Mouse (Mus musculus) cerebellum, adult 18-20 months (tissue): ENCODE measurements around the gene Sec14l2.
"Not testable (repeated sequence)": the region's sequence is repeated elsewhere in the genome, so short reads cannot be mapped to it uniquely, and the experiment has no call there.

Experiments used
- DNase-seq, 2 experiments: peaks; one replicate each; pipeline ENCODE4 v3.0.0; 2021

Sec14l2 gene

DNA sequence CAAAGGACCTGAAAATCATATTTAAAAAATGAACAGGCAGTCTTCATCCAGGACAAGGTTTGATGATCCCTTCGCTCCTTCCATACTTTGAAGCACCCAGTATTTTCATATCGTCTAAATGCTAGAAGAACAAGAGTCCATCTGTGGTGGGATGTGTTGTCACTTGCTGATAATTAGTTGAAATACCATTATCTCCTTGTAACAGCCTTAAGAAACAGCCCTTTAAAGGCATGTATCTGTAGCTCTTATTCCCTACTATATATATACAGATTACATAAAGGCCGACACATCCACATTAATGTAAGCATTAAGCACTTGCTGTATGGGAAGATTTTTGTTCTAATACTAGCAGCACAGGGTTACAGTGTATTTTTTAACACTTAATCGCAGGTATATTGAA is 5.2 kb upstream of the Sec14l2 start:
- DNase-seq = not testable (repeated sequence)

DNA sequence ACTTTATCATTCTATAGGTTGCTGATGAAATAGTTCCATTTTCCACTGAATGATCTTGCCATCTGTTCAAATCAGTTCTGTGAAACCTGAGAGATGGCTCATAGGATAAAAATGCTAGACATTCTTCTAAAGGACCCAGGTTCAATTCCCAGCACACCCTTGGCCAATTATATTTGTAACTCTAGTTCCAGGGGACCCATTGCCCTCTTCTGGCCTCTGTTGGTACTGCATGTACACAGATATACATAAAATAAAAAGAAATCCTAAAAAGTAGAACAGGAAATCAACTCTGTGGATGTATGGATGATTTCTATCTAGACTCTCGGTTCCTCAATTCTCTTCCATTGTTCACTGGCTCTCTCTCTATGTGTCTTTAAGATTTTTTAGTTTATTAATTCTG is 3.8 kb upstream of the Sec14l2 start:
- no peak for DNase-seq

DNA sequence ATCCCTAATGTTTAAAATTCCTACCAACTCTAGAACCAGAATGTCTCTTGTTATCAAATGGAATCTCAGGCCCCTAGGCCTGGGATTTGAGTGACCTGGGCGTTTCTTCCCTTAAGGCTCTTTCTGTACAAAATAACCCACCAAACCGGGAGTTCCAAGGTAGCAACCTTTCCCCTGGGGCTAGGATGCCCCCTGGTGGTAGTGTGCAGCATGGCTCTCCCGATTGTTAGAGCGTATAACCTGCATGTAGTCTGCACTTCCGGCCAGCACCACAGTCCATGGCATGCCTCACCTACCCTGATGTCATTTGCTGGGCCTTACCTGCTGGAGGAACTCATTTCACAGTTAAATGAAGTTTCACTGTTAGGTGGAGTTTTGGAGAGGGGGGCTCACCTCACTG is 707 bp upstream of the Sec14l2 start:
- DNase-seq = no peak

DNA sequence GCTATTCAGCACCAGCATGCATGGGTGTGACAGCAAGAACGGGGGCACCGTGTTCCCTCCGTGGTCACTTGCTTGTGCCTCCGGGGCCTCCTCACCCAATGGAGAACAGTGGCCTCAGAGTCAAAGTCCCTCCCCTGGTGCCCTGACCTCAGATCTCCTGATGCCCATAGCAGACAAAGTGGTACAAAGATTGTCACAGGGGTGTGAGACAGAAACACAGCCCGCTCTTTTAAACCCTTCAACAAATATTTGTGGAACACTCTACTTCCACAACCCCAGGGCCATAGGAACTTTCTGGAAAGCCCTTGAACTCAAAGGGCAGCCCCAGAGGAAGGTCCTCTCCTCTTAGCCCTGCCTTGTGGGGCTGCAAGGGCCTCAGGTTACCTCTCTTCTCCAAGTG is 989 bp downstream of the Sec14l2 start:
- no peak for DNase-seq

DNA sequence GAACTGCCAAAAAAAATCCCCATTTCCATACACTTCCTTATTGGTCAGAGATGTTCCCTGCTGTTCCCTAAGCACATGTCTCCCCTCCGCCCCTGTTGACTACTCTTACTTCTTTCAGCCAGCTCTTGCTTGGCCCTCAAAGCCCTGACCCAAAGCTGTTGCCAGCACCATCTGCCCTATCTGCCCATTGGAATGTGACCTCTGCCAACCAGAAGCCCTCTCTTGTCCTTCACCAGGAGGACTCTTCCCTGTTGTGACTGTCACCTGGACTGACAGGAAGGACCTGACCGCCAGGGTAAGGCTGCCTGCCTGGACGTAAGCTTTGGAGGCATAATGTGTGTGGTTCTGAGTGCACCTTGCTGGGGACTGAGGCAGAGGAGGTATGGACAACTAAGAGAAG is 1.5 kb downstream of the Sec14l2 start:
- no peak for DNase-seq

DNA sequence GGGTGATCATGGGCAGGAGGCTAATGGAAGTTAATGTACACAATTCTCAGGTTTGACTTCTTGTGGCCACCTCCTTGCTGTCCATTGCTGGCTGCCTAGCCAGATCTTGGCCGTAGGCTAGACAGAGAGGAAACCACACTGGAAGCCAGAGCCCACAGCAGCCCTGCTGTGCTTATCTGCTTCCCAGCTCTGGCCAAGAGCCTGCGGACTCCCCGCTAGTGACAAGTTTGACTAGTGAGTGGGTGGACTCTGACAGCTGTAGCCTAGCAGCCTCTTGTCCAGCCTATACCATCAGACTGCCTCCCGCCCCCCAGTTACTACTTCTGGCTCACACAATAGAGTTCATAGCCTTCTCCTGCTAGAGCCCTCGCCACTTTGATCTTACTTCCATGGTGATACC is 3.6 kb downstream of the Sec14l2 start:
- no peak for DNase-seq

DNA sequence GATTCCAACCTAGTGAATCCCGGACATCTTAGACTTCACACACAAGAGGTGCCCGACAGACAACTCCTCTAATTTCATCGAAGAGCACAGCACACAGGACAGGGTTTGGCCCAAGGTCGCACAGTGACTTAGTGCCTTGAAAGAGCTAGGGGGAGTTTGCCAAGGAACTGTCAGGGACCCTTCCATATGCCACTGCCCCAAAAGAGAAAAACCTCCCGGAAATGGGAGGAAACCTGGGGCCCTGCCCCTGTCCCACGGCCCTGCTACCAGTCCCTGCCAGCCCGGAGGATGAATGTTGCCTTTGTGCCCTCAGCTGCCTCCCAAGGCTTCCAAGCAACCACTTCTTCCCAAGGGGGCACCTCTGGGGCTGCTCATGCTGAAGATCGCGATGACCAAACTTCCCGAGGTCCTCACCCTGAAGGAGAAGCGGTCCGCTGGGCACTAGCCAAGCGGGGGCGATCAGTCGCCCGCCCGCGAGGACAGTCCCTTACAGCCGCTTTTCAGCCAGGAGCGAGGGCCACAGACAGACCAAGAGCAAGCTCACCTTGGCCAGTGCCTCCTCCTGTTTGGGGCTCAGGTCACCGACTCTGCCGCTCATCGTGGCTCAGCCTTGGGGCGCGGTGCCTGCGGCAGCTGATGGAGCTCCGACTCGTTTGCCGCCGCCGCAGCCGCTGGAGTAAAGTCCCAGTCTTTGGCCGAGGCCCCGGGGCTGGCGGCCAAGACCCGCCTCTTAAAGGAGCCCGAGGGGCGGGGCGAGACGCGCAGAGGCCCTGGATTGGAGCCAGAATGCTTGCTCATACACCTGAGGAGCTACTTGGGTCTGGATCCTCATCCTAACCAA is 4.9 kb downstream of the Sec14l2 start:
- peak; percentile 77 to 85 for DNase-seq

DNA sequence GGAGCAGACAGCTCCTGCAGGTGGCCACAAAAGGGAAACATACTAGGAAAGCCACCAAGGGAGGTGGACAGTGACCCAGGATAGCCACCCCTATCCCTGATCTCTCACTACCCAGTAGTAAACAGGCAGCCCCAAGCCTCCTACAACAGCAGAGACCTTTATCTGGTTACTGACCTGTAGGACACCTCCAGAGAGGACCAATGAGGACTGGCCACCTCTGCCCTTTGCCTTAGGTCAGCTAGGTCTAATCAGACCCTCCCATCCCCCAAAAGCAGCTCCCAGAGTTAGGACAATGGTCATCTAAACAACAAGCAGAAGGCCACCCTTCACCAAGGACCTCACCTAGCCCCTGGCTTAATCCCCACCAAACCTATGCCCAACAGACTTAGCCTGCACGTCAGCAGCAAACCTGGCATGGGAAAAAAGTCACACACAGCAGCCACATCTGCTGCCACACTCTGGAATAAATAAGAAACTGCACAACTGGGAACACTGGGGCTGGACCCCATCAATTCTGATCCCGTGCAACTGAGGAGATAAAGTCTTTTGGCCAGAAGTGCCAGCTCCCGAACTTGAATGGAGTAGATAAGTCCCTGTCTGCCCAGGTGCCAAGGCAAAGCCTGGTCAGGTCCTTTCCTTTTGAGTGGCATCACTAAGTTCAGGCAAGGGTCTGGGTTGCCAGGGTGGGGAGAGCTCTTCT is 5.7 kb downstream of the Sec14l2 start:
- DNase-seq = no peak

DNA sequence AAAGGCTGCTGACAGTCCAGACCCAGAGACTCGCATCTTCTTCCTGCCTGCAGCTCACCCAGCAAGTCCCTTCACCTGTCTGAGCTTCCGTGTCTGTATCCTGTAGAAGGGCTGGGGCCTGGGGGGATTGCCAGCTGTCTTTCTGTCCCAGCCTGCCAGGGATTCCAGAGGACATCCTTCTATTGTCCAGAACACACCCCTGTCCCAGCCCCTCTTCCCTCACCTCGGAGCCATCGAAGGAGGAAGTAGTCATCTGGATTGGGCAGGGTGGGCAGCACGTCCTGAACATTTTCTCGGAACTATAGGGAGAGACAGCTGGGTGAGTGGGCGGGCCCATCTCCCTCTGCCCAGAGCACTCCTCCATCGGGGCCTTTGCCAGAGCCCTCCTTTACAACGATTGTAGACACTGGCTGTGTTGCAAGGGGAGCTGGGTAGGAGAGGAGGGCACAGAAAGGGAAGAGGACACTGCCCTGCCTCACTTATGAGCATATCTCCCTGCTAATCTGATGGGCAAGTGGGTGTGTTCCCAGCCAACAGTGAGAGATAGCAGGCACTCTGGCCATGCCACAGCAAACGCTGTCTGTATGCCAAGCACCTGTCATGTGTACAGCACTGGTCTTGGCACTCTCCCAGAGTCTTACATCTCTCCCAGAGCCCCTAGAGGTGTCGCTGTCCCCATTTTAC is 6.6 kb downstream of the Sec14l2 start:
- DNase-seq = peak in 1 of 2 experiments; percentile 26

DNA sequence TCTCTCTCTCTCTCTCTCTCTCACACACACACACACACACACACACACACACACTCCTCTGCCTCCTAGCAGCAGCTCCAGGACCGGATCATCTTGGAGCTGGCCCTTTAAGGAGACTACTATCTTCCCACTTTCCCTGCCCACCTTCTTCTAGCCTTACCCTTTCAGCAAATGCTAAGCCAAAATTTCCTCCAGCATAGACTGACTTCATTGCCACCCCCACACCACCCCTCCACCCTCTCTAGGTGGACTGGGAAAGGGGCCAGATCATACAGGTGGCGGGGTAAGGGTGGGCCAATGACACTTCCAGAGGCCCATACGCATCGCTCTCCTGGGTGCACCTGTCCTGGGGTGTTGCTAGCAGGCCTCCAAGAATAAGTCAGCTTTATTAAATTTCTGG is 7.8 kb downstream of the Sec14l2 start:
- no peak for DNase-seq

DNA sequence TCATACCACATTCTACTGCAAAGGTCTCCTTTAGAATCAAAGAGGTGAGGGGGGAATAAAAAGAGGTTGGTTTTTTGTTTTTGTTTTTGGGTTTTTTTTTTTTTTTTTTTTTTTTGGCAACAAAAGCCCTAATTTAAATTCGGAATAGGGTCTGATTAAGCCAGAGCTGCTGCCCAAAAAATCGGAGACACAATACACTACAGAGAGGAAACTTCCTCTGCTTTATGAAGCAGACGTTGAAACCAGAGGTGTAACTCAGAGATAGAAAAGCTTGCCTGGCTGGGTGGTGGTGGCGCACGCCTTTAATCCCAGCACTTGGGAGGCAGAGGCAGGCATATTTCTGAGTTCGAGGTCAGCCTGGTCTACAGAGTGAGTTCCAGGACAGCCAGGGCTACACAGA is 8.7 kb downstream of the Sec14l2 start:
- not testable (repeated sequence) for DNase-seq

DNA sequence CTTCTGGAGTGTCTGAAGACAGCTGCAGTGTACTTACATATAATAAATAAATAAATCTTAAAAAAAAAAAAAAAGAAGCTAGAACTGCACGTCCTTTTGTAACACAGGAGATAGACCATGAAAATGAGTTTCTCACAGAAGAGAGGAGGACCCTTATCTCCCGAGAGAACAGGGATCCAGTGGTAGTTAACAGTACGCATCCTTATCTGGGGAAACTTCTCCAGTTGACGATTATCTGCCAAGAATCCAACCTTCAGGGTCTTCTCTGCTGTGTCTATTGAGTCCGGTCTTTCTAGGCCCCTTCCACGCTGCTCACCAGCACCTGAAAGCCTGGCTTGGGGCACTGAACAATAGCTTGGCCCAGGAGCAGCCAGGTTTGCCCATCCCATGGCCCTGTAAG is 9.2 kb downstream of the Sec14l2 start:
- DNase-seq = no peak

DNA sequence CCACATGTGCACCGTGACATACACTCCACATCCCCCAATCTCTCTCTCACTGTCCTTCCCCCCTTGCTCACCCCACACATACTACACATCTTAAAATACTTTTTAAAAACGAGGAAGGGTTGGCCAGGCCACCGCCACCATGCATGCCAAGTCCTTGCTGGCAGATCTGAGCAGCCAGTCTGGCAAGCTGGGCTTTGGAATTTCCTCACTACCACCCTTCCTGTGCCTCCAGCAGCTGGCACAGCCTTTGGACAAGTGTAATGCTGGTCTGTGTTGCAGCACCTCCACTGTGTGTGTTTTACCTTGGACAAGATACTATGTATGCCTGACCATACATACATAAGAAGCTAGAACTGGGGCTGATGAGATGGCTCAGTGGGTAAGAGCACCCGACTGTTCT is 9.7 kb downstream of the Sec14l2 start:
- DNase-seq = no peak

DNA sequence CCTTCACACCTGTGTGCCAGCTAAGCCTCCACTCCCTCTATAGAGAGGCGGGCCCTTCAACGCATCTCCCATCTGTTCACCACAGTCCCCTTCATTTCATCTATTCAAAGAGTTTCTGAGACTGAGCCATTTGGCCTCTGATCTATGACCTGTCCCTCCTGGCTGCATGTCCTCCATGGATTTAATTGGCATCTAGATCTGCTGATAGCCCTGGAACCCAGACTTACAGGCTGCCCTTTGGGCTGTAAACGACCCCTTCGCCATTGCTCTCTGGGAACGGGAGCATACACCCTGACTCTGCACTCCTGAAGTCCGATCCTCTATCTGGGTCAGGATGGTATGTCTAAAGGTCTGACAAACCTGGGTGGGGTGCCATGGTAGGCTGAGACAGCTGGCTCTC is 10.4 kb downstream of the Sec14l2 start:
- DNase-seq = no peak

DNA sequence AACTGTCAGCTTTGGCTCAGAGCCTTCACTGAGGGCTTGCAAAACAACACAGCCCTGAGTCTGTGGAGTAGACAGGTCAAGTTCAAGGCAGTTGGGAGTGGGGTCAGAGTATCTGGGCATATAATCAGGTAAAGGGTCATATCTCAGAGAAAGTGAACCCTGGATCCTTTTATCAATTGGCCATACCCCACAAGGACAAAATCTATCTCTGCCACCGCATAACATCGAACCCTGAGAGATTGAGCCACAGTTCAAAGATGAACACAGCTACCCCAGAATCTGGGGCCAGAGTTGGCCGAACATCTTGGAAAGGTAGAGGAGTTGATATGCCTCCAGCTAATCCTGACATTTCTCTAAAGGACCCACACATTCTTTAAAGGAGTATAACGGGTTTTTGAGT is 11.2 kb downstream of the Sec14l2 start:
- DNase-seq = no peak

DNA sequence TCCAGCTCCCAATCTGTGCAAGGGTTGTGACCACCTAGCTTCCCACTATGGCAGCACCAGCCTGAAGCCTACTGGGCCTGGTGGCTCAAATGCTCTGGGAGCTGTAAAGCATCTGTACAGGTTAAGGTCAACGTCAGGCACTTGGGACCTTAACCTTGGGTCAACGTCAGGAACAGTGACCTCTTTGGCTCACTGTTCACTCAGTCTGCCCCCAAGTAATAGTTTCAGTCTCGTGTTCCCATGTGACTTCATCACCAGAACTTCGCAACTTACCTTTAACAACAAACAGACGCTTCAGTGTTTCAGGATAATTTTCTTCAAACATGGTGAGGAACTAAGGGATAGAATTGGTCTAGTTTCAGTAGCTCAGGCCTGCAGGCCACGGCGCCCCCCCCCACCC is 14.5 kb downstream of the Sec14l2 start:
- DNase-seq = no peak

DNA sequence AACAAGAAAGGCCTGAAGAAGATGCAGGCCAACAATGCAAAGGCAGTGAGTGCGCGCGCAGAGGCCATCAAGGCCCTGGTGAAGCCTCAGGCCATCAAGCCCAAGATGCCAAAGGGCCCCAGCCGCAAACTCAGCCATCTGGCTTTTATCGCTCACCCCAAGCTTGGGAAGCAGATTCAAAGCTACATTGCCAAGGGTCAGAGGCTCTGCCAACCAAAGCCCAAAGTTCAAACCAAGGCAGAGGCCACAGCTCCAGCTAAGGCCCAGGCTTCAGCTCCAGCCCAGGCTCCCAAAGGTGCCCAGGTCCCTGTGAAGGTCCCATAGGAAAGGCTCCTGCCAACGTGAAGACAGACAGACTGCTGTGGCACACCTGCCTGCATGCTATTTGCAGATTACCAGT is 15.3 kb downstream of the Sec14l2 start:
- DNase-seq = not testable (repeated sequence)

DNA sequence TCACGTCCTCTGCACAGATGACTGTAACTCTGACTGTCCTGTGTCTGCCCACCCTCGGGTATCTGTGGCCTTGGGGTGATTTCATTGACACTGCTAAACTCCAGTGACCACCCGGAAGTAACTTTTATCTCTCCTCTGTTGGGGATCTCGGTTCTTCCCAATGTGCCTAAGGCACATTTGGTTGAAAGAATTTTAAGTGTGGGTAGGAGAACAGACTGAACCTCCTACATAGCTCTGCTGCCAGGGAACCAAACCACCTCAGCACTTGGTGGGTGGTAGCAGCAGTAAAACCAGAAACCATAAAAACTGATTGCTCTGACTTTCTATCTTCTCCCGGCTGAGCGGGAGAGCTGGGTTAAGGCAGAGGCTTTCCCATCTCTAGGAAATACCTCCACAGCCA is 17.8 kb downstream of the Sec14l2 start:
- no peak for DNase-seq

DNA sequence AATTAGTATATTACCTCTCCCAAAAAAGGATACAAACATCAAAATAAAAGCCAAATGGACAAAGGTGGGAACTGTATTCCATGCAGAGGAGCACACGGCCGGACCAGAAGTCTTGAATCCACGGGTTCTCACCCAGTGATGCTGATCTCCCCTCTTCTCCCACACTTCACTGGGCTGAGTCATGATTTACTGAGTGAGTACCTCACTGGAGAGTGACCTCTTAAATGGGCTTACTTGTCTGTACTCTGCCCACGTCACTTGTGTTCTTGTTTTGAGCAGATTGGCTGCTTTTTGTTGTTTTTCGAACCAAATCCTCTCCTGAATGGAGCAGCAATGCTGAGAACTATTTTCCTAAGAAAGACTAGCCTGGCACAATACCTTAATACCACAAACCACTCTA is 18.2 kb downstream of the Sec14l2 start:
- DNase-seq = no peak

DNA sequence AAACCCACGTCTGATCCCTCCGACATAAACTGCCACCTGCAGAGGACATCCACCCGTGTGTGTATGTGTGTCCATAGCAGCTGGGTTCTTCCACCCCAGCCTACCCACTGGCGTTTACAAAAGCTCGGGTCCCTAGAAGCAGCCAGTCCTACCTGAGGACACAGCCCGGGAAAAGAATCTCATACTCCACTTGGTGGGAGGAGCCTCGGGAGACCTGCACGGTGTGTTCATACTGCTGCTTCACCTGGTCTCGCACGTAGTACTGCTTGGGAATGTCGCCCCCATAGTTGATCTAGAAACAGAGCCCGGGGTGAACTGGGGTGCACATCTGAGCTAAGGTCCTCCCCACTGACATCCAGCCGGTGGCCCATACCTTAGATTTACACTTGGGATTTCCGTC is 19.7 kb downstream of the Sec14l2 start:
- DNase-seq = no peak

DNA sequence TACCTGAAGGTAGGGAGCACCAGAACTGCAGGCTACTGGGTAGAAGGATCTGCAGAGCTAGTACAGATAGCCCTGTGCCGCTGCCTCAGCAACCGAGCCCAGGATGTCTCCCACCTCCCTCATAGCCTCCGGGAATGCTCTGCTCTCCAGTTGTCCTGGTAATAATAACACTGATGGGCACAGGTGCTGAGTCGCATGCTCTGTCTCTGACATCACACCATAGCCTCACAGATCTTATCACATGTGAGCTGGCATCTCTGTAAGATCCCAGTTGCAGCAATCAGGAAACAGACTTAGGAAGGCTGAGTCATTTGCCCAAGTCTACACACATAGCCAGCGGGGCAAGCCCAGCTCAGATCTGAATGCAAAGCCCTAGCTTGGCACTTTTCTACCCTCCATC is 21.4 kb downstream of the Sec14l2 start:
- DNase-seq = no peak

DNA sequence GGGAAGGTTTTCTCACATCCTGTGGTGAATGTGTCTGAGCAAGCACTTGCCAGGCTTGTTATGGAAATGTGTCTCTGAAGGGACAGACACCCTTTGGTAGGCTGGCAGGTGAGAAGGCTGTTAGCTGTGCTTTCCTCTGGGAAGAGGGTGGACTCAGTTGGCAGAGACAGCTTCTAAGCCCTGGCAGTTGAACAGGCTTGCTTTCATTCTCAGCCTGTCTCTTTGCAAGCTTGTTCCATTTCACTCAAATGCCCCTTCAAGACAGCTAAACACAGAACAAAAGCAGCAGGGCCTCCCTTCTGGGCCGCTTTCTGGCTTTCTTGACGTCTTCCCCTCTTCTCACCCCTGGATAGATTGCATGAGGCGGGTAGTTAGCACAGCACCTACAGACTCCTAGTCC is 23.8 kb downstream of the Sec14l2 start:
- DNase-seq = no peak

DNA sequence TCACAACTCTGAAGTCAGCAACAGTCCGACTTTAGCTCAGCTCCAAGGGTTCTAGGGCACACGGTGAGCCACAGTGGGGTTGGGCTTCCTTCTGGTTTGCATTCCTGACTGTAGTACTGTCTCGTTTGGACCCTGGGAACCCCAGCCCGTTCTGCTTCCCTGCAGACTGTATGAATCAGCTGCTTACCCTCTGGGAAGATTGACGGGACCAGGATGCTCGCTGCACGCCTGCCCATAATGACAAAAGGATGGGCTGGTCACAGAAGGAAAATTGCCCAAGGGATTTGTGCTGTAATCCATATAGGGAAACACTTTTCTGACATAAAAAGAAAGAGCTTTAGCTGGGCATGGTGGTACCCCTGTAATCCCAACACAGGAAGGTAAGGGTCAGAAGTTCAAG is 24.4 kb downstream of the Sec14l2 start:
- DNase-seq = no peak

DNA sequence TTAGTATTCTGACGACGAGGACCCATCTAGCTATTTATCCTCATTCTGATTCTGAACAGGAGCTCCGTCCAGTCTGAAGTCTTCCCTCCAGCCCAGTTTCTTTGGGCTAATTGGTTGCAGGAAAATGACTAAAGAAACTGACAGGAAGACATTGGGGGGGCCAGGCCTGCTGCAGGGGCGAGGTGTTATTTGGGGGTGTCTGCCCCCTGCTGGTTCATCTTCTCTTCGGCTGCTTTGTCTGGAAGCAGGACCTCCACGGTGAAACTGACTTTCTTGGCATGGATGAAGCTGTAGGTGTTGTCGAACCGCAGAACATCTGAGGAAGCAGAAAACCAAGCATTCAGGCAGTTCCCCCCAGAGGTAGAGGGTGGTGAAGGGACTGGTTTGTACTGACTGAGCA is 25.1 kb downstream of the Sec14l2 start:
- DNase-seq = no peak
